Mouse (Mus musculus) cerebellum, adult 11 months (tissue): Measurements from ENCODE around the gene Zfp37.
"Not testable (repeated sequence)": the region's sequence is repeated elsewhere in the genome, so short reads cannot be mapped to it uniquely, and the experiment has no call there.

ENCODE experiments used
- DNase-seq: peaks from one replicate; pipeline ENCODE4 v3.0.0; 2022

Gene Zfp37

GRCm38 (mm10) chr4:62208696-62209380, 22.0 kb downstream of the Zfp37 start:
- DNase-seq, result no peak

- DNase-seq, result peak; percentile 85
Observed at GRCm38 (mm10) chr4:62207851-62208695, 22.8 kb downstream of the Zfp37 start.

GRCm38 (mm10) chr4:62199923-62200529, 30.8 kb downstream of the Zfp37 start:
- DNase-seq, result no peak

- DNase-seq, result no peak
Observed at GRCm38 (mm10) chr4:62188778-62189177, 42.1 kb downstream of the Zfp37 start.

GRCm38 (mm10) chr4:62177282-62177681, 53.6 kb downstream of the Zfp37 start:
- DNase-seq, result no peak

GRCm38 (mm10) chr4:62174471-62174870, 56.4 kb downstream of the Zfp37 start:
- DNase-seq, result no peak

- DNase-seq, result not testable (repeated sequence)
Observed at GRCm38 (mm10) chr4:62167636-62168035, 63.2 kb downstream of the Zfp37 start.

GRCm38 (mm10) chr4:62158401-62158800, 72.4 kb downstream of the Zfp37 start:
- DNase-seq, result no peak

GRCm38 (mm10) chr4:62150811-62151210, 80.0 kb downstream of the Zfp37 start, which contains the start of gene Mup21:
Mup21 (minus strand) TSS chr4:62150863.
- DNase-seq, result no peak
